Mouse (Mus musculus) gastrocnemius, postnatal 10 days (tissue): ENCODE results near the gene Setd2. TPM values are rescaled to one million over a fixed set of nuclear protein-coding genes. Genes with fewer than 3 reads are reported as not detected.

Experiments used
- DNase-seq: peaks from one replicate; pipeline ENCODE4 v3.0.0; 2021; ENCODE audit warnings: mixed read lengths
- microRNA-seq, 2 experiments: library from miRNA; unstranded; fragments of <30 nt; microRNA quantifications; one replicate each; pipeline ENCODE4 v1.2.0; 2021
- total RNA-seq, 2 experiments: library from RNA; stranded (reverse); gene quantifications; 2 replicates each; pipeline ENCODE4 v1.2.3; 2021

Gene Setd2
- total RNA-seq, 2 experiments from 2014 or later = 38.0 to 47.3 TPM

DNA sequence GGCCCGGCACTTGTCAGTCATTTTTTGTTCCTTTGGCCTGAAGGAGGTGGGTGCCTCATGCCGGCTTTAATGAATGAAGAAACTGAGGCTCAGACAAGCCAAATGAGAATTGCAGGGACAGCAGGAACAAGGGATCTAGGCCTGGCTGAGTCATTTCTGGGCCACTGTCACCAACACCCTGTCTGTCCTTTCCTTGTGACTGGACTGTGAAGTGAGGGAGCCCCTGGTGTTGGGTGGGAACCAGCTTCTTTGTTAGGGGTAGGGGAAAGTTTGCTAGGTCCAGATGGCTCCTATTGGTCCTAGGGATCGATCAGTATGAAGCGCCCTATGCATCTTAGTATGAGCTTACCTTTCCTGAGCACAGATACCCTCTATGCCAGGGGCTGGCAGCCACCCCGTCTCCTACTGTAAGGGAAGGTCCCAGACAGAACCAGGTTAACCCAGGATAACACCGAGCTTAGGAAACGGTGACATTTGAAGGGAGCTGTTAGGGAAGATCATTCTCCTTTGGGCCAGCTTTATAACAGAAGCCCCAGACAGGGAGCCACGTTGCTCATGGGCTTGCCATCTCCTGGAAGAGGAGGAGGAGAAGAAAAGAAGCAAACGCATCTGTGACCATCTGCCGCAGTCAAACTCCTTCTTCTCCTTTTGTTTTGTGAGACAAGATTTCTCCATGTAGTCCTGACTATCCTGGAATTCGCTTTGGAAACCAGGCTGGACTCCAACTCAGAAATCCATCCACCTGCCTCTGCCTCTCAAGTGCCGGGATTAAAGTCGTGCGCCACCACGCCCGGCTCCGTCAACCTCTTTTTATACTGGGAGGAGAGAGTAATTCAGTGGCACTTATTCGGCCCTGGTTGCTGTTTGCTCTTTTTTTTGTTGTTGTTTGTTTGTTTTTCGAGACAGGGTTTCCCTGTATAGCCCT is 122.6 kb downstream of the Setd2 start:
- no peak for DNase-seq

DNA sequence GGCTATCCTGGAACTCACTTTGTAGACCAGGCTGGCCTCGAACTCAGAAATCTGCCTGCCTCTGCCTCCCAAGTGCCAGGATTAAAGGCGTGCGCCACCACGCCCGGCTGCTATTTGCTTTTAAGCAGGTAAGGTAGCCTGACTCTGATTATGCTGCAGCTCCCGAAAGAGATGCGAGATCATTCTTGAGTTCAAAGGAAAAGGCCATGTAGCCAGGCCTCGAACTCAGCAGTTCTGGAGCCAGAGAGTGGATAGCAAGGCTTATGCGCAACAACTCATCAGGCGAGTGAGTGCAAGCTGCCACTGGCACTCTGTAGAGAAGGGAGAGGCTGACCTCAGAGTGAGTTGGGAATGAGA is 123.2 kb downstream of the Setd2 start:
- DNase-seq = no peak

DNA sequence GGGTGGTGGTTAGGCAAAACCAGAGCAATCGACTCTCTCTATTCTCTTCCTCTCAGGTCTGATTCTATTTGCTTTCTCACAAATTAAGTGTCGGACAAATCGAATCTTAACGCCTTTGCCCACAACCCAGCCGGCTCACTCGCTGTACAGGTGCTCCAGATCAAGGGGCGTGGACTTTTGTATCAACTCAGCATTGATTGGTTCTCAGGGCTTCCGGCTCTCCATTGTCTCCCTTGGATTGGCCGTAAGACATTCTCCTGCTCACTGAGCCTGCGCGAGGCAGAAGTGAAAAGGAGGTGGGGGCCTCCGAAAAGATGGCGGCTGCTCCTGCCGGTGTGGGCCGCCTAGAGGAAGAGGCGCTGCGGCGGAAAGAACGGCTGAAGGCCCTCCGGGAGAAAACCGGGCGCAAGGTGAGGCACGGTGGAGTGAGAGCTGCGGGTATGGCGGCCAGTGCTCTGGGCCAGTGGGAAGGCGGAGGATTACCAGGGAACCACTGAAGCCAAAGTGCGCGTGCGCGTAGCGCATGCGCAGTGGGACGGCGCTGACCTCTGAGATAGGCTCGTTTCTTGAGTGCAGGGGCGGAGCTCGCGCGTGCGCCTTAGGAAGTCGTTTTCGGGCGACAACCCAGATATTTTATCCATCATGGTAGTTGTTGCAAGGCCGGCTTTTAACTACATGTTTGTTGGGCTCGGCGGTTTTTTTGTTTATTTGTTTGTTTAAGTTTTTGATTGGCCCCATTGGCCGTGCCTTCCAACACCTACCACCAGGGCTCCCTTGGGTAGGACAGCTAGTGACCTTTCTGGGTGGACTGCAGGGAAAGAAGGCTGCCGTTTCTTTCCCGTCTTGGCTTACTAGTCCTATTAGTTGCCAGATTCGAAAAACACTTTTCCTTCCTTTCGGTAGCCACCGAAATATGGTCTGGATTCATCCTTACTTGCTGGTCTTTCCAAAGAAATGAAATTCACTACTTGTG is 124.1 kb downstream of the Setd2 start, which contains the start of gene Ccdc12:
Ccdc12 (plus strand) TSS at position 255 of the 973 bp plus-strand sequence.
- peak; percentile 93 for DNase-seq

DNA sequence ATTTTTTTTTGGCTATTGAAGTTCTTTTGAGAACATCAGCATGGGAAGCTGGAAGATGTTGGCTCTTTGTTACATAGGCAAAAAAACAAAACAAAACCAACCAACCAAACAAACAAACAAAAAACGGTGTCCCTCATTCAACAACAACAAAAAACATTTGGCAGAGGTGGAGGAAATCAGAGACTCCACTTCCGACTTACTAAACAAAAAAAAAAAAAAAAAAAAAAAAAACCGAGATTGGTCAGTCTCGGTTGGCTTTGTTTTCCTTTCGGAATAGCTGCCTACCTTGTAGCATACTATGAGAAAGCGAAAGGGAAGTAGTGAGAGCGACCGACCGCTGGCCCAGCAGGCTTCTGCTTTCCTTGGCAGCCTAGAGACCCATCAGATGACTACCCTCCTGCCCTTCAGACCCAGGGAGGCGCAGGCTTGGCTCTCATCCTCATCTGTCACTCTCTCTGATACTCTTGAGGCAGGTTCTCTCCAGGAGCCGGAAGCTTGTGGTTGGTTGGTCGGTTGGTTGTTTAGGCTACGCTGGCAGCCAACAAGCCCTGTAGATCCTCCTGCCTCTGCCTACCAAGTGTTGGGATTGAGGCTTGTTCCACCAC is 125.2 kb downstream of the Setd2 start:
- DNase-seq = no peak

DNA sequence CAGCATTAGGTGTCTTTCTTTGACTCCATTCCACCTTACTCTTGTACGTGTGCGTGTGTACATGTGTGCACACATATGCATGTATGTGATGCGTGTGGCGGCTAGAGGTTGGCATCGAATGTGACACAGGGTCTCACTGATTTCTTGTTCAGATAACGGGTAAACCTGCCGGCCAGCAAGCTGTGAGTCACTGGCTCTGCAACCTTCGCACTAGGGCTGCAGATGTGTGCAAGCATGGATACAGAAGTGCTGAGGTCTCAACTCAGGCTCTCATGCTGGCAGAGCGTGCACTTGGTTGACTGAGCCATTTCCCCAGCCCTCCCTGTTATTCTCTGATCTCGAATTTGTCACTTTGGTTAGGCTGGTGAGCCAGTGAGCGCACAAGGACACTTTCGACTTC is 127.1 kb downstream of the Setd2 start:
- DNase-seq = no peak

DNA sequence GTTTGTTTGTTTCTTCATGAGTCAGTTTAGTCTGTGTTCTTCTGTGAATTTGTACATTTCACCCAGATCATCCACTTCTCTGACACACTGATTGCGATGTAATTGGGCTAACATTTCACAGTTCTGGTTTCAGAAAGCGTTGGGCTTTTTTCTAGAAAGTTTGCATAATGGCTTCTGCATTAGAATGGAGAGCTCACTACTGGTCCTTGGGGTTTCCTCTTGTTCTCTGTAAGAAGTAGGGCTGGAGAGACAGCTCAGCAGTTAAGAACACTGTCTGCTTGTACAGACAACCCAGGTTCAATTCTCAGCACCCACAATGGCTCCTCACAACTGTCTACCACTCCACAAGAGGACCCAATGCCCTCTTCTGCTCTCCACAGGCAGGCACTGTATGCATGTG is 127.8 kb downstream of the Setd2 start:
- no peak for DNase-seq

DNA sequence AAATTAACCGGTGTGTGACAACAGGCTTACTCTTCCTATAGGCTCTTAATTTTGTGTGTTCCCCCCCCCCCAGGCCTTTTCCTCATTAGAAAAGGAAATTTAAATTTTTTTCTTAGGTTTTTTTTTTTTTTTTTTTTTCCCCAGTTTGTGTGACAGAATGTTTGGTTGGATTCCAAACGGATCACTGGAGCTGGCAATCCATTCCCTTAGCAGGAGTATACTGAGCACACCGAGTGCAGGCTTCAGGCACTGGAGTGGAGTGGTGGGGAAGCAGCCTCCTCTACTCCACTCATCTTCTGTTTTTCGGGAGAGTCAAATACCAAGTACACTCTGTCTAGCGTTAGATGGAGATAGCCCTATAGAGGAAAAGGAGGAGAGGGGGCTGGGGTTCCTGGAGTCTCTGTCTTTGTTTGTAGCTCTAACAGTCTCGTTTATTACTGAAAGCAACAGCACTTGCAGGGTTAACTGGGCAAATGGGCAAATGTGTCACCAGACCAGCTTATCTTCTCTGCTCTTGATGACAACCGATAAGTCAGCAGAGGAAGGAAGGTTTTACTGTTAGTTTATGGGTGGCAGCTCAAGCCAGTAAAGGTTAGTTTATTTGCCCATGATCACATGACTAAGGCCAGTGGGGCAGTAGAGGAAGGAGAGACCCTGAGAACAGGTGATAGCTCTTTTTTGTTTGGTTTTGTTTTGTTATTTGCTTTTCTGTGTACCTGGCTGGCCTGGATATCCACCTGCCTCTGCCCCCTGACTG is 128.6 kb downstream of the Setd2 start:
- no peak for DNase-seq

DNA sequence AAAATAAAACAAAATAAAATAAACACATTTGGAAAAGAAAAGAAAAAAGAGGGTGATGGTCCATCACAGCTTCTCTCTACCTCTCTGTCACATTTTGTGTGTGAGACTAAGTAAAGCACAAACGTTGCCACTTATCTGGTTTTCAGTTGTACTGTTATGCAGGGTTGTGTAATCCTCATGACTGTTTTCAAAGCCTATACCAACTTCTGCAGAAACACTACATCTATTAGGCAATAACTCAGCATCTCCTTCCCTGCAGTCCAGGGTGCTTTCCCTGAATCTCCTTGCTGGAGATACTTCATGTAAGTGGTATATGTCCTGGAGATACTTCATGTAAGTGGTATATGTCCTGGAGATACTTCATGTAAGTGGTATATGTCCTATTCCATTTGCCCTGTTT is 130.4 kb downstream of the Setd2 start:
- no peak for DNase-seq

DNA sequence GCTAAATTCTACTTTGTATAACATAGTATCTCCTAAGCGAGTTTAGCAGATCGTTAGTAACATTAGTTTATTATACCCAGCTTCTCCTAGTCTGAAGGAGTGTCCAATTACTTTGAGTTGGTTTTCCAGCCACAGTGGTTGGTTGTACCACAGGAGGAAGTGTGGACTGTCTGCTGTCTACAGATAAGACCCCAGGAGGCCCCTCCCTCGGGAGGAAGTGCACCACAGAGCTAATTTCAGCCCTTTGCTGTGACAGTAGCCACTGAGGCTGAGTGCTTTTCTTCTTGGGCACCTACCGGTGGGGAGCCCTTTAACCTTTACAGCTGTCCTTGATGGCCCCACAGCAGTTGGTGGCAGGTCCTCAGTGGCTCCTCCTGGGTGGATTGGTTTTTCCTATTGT is 133.5 kb downstream of the Setd2 start:
- no peak for DNase-seq

DNA sequence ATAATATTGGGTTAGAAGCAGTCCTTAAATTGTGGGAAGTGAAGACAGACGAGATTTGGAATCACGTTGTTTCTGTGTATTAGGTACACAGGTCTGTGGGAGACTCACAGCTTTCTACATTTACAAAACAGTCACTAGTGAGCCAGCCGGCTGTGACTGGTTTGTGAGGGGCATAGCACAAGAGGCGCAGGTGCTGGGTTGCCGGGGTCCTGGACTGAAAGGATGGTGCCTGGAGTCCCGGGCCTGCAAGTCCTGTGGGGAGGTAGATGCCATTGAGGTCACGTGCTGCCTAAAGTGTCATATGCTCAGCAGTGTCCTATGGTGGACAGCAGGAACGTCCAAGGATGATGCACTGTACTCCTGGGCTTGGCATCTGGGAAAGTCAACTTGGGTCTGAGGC is 134.0 kb downstream of the Setd2 start:
- no peak for DNase-seq

DNA sequence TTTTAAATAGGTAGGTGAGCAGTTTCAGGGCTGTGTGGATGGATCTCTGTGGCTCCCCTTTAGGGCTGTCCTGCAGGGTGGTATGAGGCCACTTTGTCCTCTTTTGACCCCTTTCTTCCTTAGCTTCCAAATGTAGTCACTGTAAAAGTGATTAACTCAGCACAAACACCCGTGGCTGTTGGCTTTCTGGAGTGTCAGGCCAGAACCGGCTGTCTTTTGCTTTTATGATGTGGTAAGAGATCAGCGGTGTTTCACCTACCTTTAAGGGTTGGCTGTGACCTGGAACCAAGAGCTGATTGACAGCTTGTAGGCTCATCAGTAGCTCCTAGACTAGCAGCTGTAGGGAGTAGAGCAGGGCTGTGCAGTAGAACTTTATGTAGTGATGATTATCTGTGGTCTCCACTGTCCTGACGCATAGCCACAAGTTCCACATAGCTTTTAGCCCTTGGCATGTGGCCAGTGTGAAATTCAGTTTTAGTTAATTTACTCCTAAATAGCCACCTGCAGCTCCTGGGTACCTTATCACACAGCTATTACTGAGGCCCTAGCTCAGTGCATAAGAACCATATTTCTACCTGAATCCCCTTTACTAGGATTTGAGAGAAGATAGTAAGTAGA is 134.9 kb downstream of the Setd2 start:
- no peak for DNase-seq

Small RNA genes lying within 50 kb of the gene (microRNA-seq; reads per million reads assigned to microRNA genes)
- 0 reads per million in 2 experiments for gene Mir8107

Other genes with a start within 250 kb of the Setd2 start
- 1 to 10 TPM; 4.2 to 4.7 TPM for gene Elp6, start 227.4 kb upstream of the Setd2 start, total RNA-seq
- gene Scap, start 199.3 kb upstream of the Setd2 start, total RNA-seq = 10 to 100 TPM; 25.5 TPM
- 10 to 100 TPM; 12.6 to 22.0 TPM for gene Ptpn23, start 124.4 kb upstream of the Setd2 start, total RNA-seq
- 10 to 100 TPM in 1 of 2 experiments, under 1 TPM in 1; 0.59 to 15.6 TPM for gene Ngp, start 112.8 kb upstream of the Setd2 start, total RNA-seq
- 1 to 10 TPM; 6.0 to 8.3 TPM for gene Klhl18, start 55.9 kb upstream of the Setd2 start, total RNA-seq
- gene Kif9, start 55.6 kb upstream of the Setd2 start, total RNA-seq = under 1 TPM; 0.23 to 0.42 TPM
- 1 to 10 TPM; 1.6 to 2.2 TPM for gene Nradd, start 91.9 kb downstream of the Setd2 start, total RNA-seq
- 1 to 10 TPM; 2.2 to 3.4 TPM for gene Nbeal2, start 121.6 kb downstream of the Setd2 start, total RNA-seq
- gene Ccdc12, start 123.9 kb downstream of the Setd2 start, total RNA-seq = 10 to 100 TPM; 50.3 to 53.6 TPM
- 100 to 1,000 TPM; 260 to 321 TPM for gene Myl3, start 209.3 kb downstream of the Setd2 start, total RNA-seq
- 10 to 100 TPM in 1 of 2 experiments, 1 to 10 TPM in 1; 4.1 to 11.8 TPM for gene Pth1r, start 214.5 kb downstream of the Setd2 start, total RNA-seq